Mouse (Mus musculus) gastrocnemius, postnatal 25 days (tissue): Measurements from ENCODE around the gene Megf8. TPM values are rescaled to one million over a fixed set of nuclear protein-coding genes. Genes with fewer than 3 reads are reported as not detected.

Experiments used
- DNase-seq: peaks from one replicate; pipeline ENCODE4 v3.0.0; 2022
- total RNA-seq, 2 experiments: library from RNA; stranded (reverse); gene quantifications; 1 replicate in 1 of 2; 2 replicates in 1 of 2; pipeline ENCODE4 v1.2.3; 2021

Megf8 gene
- total RNA-seq, 2 experiments from 2014 or later, result 15.5 to 18.7 TPM

DNA sequence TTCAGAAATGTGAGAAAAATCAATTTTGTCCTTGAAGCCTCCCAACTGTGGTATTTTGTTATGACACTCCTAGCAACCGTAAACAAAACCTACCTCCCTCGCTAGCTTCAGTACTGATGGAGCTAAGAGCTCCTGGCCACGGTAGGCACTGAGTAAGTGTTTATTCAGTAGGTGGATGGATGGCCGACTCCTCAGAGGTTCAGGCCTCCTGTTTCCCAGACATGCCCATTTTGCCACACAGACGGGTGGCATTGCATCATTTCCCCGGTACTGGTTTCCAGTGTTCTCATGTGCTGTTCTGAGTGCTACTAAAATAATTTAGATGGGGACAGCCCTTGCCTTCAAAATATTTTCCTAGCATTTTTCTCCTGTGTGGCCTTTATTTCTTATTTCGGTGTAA lies 89.5 kb downstream of the Megf8 start:
- DNase-seq, result no peak

DNA sequence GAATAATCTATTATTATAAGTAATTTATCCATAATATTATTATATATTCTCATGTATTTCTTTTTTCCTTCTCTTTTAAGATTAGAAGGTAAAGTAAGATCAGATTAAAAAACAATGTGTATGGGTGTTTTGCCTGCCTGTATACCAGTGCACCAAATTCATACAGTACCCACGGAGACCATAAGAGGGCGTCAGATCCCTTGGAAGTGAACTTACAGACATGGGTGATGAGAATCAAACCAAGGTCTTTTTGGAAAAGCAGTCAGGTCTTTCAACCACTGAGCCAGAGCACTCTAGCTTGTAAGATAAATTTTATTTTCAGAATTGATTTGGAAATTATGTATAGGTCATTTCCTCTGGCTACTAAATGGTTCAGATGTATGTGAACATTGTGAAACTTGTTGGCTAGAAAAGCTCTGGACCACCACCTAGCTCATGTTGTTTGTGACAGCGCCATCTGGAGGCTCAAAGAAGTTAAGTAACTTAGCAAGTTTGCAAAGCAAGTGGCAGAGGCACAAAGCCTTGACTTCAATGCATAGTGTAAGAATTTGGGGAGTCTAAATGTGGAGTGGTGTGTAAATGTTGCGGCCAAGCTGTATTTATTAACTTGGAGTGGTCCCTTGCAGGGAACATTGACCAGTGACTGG lies 92.3 kb downstream of the Megf8 start:
- DNase-seq, result no peak

DNA sequence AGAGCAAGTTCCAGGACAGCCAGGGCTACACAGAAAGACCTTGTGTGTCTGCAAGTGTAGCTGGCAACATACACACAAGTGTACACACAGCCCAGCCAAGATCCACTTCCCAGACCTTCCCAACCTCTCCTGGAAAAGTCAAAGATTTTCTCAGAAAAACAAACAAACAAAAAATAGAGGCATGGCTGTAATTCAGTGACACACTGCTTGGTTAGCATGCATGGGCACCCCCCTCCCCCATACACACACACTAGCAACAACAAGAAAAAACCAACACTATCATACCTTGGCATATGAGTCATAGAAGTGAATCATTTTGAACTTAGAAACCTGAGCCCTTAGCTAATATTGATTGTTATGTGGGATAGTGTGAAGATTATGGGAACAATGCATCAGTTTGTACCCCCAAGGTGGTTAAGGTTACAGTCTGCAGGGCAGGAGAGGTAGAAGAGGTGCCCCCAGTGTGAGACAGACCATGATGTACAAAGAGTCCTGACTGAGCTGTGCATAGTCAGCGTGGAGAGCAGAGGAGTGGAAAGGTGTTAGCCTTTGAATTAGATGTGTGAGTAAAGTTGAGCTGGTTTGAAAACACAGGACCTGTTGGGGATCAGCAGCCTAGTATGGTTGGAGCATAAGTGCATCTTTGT lies 94.1 kb downstream of the Megf8 start:
- DNase-seq, result no peak

DNA sequence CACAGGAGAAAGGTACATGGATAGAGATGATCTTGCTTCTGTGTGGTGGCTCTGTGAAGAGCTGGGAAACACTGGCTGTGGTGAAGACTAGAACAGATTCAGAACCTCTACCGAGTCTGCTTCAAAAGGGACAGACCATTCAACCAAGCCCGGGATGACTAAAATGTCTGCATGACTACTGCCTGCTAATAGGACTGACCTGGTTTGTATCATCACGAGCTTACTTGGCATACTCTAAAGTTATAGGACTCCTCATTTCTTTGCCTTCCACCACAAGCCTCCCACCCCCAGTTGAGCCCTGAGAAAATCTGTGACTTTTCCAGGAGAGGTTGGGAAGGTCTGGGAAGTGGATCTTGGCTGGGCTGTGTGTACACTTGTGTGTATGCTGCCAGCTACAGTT lies 94.9 kb downstream of the Megf8 start:
- no peak for DNase-seq

DNA sequence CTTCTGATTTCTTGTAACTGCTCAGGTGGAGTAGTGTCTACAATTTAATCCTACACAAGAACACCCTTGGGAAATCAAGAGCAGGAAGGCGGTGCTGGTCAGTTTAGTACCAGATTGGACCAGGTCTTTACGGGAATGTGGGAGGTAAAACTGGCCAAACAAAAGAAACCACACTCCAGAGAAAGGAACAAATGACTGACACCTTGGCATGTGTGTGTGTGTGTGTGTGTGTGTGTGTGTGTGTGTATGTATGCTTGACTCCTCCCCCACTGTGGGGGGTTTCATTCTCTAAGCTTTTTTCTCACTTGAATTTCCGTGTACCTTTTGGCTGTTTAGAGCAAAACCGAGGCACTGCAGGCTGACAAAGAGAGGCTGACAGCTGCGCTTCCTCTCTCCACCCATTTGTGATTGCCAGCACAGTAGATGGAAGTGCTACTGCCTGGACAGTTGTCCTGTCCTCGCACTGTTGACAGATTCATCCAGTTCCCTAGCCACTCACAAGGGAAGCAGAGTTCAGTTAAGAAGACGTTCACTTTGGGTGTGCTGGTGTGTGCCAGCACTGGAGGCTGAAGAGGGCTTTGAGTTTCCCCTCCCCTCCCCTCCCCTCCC lies 96.0 kb downstream of the Megf8 start, which contains the start of gene Cxcl17:
Cxcl17 (minus strand) TSS at position 54 of the 609 bp plus-strand sequence.
- no peak for DNase-seq

Other genes starting within 250 kb of the Megf8 start
- 1 to 10 TPM; 2.3 to 2.7 TPM for gene Grik5, start 244.8 kb upstream of the Megf8 start, total RNA-seq
- gene Zfp574, start 244.6 kb upstream of the Megf8 start, total RNA-seq, result 1 to 10 TPM; 6.1 to 6.3 TPM
- gene Pou2f2, start 137.4 kb upstream of the Megf8 start, total RNA-seq, result under 1 TPM; 0.08 to 0.21 TPM
- 1 to 10 TPM; 7.2 to 7.9 TPM for gene Dedd2, start 96.5 kb upstream of the Megf8 start, total RNA-seq
- 1 to 10 TPM; 4.6 to 5.2 TPM for gene Zfp526, start 95.7 kb upstream of the Megf8 start, total RNA-seq
- 10 to 100 TPM; 59.5 to 66.2 TPM for gene Gsk3a, start 79.3 kb upstream of the Megf8 start, total RNA-seq
- 1 to 10 TPM; 5.8 to 7.2 TPM for gene Erf, start 66.4 kb upstream of the Megf8 start, total RNA-seq
- 10 to 100 TPM; 29.0 to 30.4 TPM for gene Cic, start 49.5 kb upstream of the Megf8 start, total RNA-seq
- 1 to 10 TPM; 1.4 to 1.5 TPM for gene Pafah1b3, start 19.2 kb upstream of the Megf8 start, total RNA-seq
- gene Prr19, start 15.8 kb upstream of the Megf8 start, total RNA-seq, result not detected
- not detected for gene Tmem145, start 11.1 kb upstream of the Megf8 start, total RNA-seq
- not detected for gene Cnfn, start 52.6 kb downstream of the Megf8 start, total RNA-seq
- gene Lipe, start 81.5 kb downstream of the Megf8 start, total RNA-seq, result 10 to 100 TPM; 12.8 to 42.6 TPM
- gene Cxcl17, start 95.7 kb downstream of the Megf8 start, total RNA-seq, result not detected
- gene Ceacam1, start 160.4 kb downstream of the Megf8 start, total RNA-seq, result 1 to 10 TPM; 4.1 to 5.2 TPM
- gene Ceacam2, start 222.7 kb downstream of the Megf8 start, total RNA-seq, result under 1 TPM; 0.49 to 0.59 TPM